Mouse (Mus musculus) ES-E14 (cell line): ENCODE data around the gene Espl1. TPM values are rescaled to one million over a fixed set of nuclear protein-coding genes. Genes with fewer than 3 reads are reported as not detected.
A peak's percentile ranks its signal among the peaks of the same experiment; 100 is the strongest.

Source experiments
- DNase-seq: peaks from one replicate; pipeline ENCODE4 v3.0.0-alpha.2; 2013; ENCODE audit warnings: low read depth, low spot score
- H3K27ac ChIP-seq: 2 replicates; pipeline ENCODE4 v1.5.1; 2012; ENCODE audit warnings: low read depth, mild to moderate bottlenecking, low read length, moderate library complexity, mixed read lengths; ENCODE audit not compliant: poor library complexity, insufficient read depth, severe bottlenecking
- H3K36me3 ChIP-seq: 2 replicates; pipeline ENCODE4 v1.6.1; 2012; ENCODE audit warnings: mild to moderate bottlenecking, low read length, moderate library complexity, mixed read lengths; ENCODE audit not compliant: control insufficient read depth, poor library complexity, insufficient read depth, severe bottlenecking
- H3K4me1 ChIP-seq, 2 experiments: fragments of 150-350 bp in 1 of 2; sonication (generic) in 1 of 2; 2 replicates each; pipeline ENCODE4 v1.6.1; 2012; ENCODE audit warnings: low read length in 2 of 2, mild to moderate bottlenecking in 1 of 2, mixed read lengths in 1 of 2; ENCODE audit not compliant: control insufficient read depth in 2 of 2, insufficient read depth in 2 of 2, poor library complexity in 1 of 2
- H3K4me3 ChIP-seq, 2 experiments: fragments of 150-350 bp in 1 of 2; sonication (generic) in 1 of 2; 2 replicates each; pipeline ENCODE4 v1.5.1; 2012; ENCODE audit warnings: low read length in 2 of 2, low read depth in 1 of 2, mild to moderate bottlenecking in 1 of 2, mixed read lengths in 1 of 2; ENCODE audit not compliant: insufficient read depth in 1 of 2, poor library complexity in 1 of 2, severe bottlenecking in 1 of 2
- H3K9ac ChIP-seq: 2 replicates; pipeline ENCODE4 v1.6.1; 2012; ENCODE audit warnings: low read depth, mild to moderate bottlenecking, low read length, mixed read lengths; ENCODE audit not compliant: poor library complexity, insufficient read depth, severe bottlenecking
- H3K9me3 ChIP-seq: fragments of 150-350 bp; sonication (generic); 2 replicates; pipeline ENCODE4 v1.6.1; 2012; ENCODE audit warnings: low read depth, mild to moderate bottlenecking, low read length; ENCODE audit not compliant: control insufficient read depth, insufficient read depth
- CHD2 ChIP-seq: IDR thresholded peaks from 2 replicates; pipeline ENCODE4 v1.6.1; 2014; ENCODE audit warnings: mild to moderate bottlenecking, low read depth, low read length, inconsistent platforms
- HCFC1 ChIP-seq: IDR thresholded peaks from 2 replicates; pipeline ENCODE4 v1.6.1; 2012; ENCODE audit warnings: low read length, inconsistent platforms, borderline replicate concordance; ENCODE audit not compliant: insufficient read depth
- MAFK ChIP-seq: IDR thresholded peaks from 2 replicates; pipeline ENCODE4 v1.6.1; 2014; ENCODE audit warnings: mild to moderate bottlenecking, low read depth, low read length, inconsistent platforms; ENCODE audit not compliant: insufficient read depth
- ZC3H11A ChIP-seq: IDR thresholded peaks from 2 replicates; pipeline ENCODE4 v1.6.1; 2012; ENCODE audit warnings: low read depth, mild to moderate bottlenecking, inconsistent platforms, low read length, borderline replicate concordance
- ZNF384 ChIP-seq: IDR thresholded peaks from 2 replicates; pipeline ENCODE4 v1.6.1; 2012; ENCODE audit warnings: low read depth, low read length, inconsistent platforms
- in situ Hi-C, 2 experiments: fragments of 600-800 bp; cut with MboI; formaldehyde crosslinking; loops; one replicate each; pipeline ENCODE4 v1.15.1; 2025; ENCODE audit warnings: low sequenced_read_pairs in 2 of 2, inconsistent platforms in 1 of 2; ENCODE audit not compliant: unreplicated experiment in 2 of 2
- total RNA-seq: library from RNA; depleted of rRNA; stranded (reverse); fragments of 300-350 nt; gene quantifications from 2 replicates; pipeline ENCODE4 v1.2.3, GENCODE M21; 2012

Gene Espl1
- total RNA-seq, 1 experiment = 84.1 TPM

DNA sequence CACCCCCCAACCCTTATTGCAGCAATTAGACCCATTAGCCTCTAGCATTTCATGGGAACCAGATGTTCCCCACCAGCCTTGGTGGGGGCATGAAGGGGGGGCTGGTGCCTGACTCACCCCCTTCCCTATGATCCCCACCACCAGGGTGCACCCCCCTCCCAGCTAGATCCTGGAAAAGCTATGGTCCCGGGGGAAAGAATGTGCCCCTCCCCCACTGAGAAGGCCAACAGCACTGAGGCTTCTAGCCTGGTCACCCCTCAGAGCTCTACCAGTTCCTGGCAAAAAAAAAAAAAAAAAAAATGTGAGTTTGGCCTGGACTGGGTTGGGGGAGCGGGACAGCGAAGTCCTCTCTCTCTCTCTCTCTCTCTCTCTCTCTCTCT, 47.3 kb upstream of the Espl1 start:
- in situ Hi-C loops = no loop called here
- peak overlapping the region; percentile 64; the same call in 1 of the 2 replicates for H3K9ac ChIP-seq
- peak overlapping the region; percentile 69 to 93; a peak in 3 of 4 replicates for H3K4me3 ChIP-seq
- TF ChIP-seq ZNF384 (peak; percentile 92), CHD2 (no peak)
- peaks cover 2% of the 10 kb centered on the region; the same call in 1 of the 2 replicates for H3K36me3 ChIP-seq
- peak overlapping the region; percentile 98; the same call in 1 of the 2 replicates for H3K27ac ChIP-seq
- peaks cover 14 to 31% of the 10 kb centered on the region in 2 experiments for H3K4me1 ChIP-seq
- H3K9me3 ChIP-seq = no peaks in the 10 kb centered on the region
- no peak for DNase-seq

DNA sequence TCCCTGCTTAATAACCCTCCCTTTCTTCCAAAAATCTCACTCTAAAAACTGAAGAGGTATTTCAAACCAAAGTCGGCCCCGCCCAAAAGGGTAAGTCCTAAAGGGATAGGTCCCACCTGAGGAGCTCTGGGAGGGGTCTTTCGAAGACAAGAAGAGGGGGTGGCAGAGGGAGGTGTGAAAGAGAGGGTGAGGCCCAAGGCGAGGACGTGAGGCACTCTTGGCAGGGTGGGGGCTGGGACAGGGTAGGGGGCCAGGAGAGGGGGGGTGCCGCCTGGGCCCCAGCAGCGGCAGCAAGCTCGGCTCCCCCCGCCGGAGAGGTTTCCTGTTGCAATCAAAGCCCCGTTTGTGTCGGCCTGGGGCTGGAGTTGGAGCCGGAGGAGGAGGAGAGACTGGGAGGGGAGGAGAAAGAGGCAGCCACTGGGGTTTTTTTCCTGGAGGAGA, 46.8 kb upstream of the Espl1 start:
- no peak for DNase-seq
- peak overlapping the region; percentile 69; the same call in 1 of the 2 replicates for H3K9ac ChIP-seq
- in situ Hi-C loops = no loop called here

DNA sequence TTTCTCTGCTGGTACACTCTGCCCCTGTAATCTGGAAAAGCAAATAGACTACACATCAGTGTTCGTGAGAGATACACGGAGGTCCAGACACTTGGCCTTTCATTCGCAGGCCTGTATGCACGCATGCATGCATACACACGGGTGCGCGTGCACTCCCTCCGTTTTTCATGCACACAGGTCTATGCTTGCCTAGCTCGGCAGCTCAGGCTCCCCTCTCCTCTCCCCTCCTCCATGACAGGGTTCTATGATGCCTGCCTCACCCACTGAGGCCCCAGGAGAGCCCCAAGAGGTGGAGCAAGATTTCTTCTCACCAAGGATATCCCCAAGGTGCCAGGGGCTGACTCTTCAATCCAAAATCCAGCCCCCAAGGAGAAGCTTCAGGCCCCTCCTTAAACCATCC, 46.1 kb upstream of the Espl1 start:
- peak overlapping the region; percentile 69 for H3K9ac ChIP-seq
- H3K27ac ChIP-seq = peak overlapping the region; percentile 98; the same call in 1 of the 2 replicates
- no peak for TF ChIP-seq MAFK
- TF ChIP-seq ZNF384 = no peak
- no peak for TF ChIP-seq CHD2
- in situ Hi-C loops = no loop called here
- H3K9me3 ChIP-seq = no peaks in the 10 kb centered on the region
- peak overlapping the region; percentile 12 to 93; a peak in 3 of 4 replicates for H3K4me3 ChIP-seq
- H3K36me3 ChIP-seq = peaks cover 2% of the 10 kb centered on the region; the same call in 1 of the 2 replicates
- no peak for DNase-seq
- H3K4me1 ChIP-seq = peaks cover 9 to 35% of the 10 kb centered on the region in 2 experiments

More for the DNA sequence above, 46.8 kb upstream of the Espl1 start:
- Histone ChIP-seq H3K9me3 (no peaks in the 10 kb centered on the region), H3K4me3 (peak overlapping the region; percentile 12 to 93), H3K36me3 (peaks cover 2% of the 10 kb centered on the region; the same call in 1 of the 2 replicates), H3K27ac (peak overlapping the region; percentile 98; the same call in 1 of the 2 replicates), H3K4me1 (peaks cover 12 to 32% of the 10 kb centered on the region in 2 experiments)
- TF ChIP-seq HCFC1 (no peak), MAFK (no peak), CHD2 (no peak), ZNF384 (no peak), ZC3H11A (no peak)

DNA sequence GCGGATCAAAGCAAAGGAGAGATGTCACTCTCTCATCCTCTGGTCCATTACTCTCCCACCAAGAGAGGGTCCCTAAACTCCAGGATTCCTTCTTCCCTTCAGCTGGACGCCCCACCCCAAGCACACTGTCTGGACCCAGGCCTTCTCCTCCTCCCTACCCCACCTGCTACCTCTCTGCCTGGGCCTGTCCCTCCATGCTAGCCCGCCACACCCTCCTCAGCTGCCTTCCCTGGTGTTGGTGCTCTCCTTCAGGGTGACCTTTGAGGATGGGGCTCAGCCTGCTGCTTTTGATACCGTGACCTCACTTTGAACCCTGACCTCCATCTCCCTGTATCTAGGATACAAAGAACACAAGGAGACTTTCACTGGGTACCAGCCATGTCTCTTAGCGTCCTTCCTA, 45.5 kb upstream of the Espl1 start:
- peaks cover 2% of the 10 kb centered on the region; the same call in 1 of the 2 replicates for H3K36me3 ChIP-seq
- no peak overlapping the region; a peak in 1 of 4 replicates for H3K4me3 ChIP-seq
- peak overlapping the region; percentile 98; the same call in 1 of the 2 replicates for H3K27ac ChIP-seq
- in situ Hi-C loops = no loop called here
- TF ChIP-seq MAFK = no peak
- TF ChIP-seq HCFC1 = no peak
- TF ChIP-seq ZNF384 = no peak
- no peak for TF ChIP-seq ZC3H11A
- no peak for TF ChIP-seq CHD2
- H3K9me3 ChIP-seq = no peaks in the 10 kb centered on the region
- no peak for DNase-seq
- peaks cover 9 to 41% of the 10 kb centered on the region in 2 experiments for H3K4me1 ChIP-seq
- H3K9ac ChIP-seq = peak overlapping the region; percentile 69; the same call in 1 of the 2 replicates

DNA sequence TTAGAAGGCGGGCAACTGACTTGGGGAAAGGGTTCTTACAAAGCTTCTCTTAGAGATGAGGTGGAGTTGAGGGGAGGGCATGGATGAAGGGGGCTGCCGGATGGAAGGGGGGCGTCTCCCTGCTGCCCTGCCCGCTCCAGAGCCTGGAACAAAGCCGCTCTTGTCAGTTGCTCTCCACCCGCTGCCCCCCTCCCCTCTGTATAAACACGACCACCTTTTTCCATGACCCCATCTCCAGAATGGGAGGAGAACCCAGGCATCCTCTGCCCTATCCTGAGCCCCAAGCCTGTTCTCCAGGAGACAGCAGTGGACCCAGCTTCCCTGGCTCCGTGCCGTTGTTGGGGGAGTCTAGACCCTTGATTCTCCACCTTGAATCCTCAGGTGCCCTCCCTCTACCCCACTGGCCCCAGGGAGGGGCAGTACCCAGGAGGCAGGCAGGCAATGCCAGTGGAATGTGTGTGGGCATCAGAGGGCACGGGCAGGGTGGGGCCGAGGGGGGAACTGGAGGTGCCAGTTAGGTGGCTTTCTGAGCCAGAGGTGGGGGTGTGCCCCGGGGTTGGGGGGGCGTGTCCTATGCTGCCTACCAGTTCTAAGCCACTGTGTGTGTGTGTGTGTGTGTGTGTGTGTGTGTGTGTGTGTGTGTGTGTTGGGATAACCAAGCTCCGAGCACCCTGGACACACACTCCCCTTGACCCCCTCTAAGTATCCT, 40.4 kb upstream of the Espl1 start:
- no peak for TF ChIP-seq MAFK
- no peak for TF ChIP-seq CHD2
- no peak for TF ChIP-seq ZNF384
- TF ChIP-seq ZC3H11A = no peak
- no peak for TF ChIP-seq HCFC1

More for the DNA sequence above, 40.4 kb upstream of the Espl1 start:
- no peak for DNase-seq
- Histone ChIP-seq H3K9me3 (no peaks in the 10 kb centered on the region), H3K27ac (no peak overlapping the region), H3K36me3 (peaks cover 2% of the 10 kb centered on the region; the same call in 1 of the 2 replicates), H3K4me3 (no peak overlapping the region), H3K9ac (no peak overlapping the region), H3K4me1 (peaks cover 14 to 48% of the 10 kb centered on the region in 2 experiments; a peak in 3 of 4 replicates)
- in situ Hi-C loops = no loop called here
